Mouse (Mus musculus) limb, embryonic 14.5 days (tissue): ENCODE results near the gene Slco2b1. TPM values are rescaled to one million over a fixed set of nuclear protein-coding genes. Genes with fewer than 3 reads are reported as not detected.
"Not testable (repeated sequence)": the region's sequence is repeated elsewhere in the genome, so short reads cannot be mapped to it uniquely, and the experiment has no call there.

Experiments
- ATAC-seq: fragments of 200-750 bp; cut with Nextera tagmentation; 2 replicates; pipeline ENCODE4 v1.8.0; 2017; ENCODE audit warnings: low read depth, moderate number of reproducible peaks, moderate TSS enrichment; ENCODE audit not compliant: low FRiP score
- DNase-seq: peaks from one replicate; pipeline ENCODE4 v3.0.0-alpha.2; 2015; ENCODE audit warnings: low spot score
- H3K27ac ChIP-seq: fragments of 300-500 bp; sonication (generic); replicated peaks from 2 replicates; pipeline ENCODE4 v1.5.1; 2014; ENCODE audit warnings: low read depth, mild to moderate bottlenecking, low read length, moderate library complexity, mixed read lengths
- H3K27me3 ChIP-seq: fragments of 300-500 bp; sonication (generic); 2 replicates; pipeline ENCODE4 v1.6.1; 2014; ENCODE audit warnings: low read length, mixed read lengths; ENCODE audit not compliant: control insufficient read depth, insufficient read depth
- H3K36me3 ChIP-seq: fragments of 300-500 bp; sonication (generic); 2 replicates; pipeline ENCODE4 v1.6.1; 2014; ENCODE audit warnings: mild to moderate bottlenecking, low read length, moderate library complexity, mixed read lengths; ENCODE audit not compliant: control insufficient read depth, insufficient read depth
- H3K4me1 ChIP-seq: fragments of 300-500 bp; sonication (generic); 2 replicates; pipeline ENCODE4 v1.6.1; 2014; ENCODE audit warnings: antibody characterized with exemption, low read length, mixed read lengths; ENCODE audit not compliant: control insufficient read depth, insufficient read depth
- H3K4me2 ChIP-seq: fragments of 300-500 bp; sonication (generic); replicated peaks from 2 replicates; pipeline ENCODE4 v1.6.1; 2014; ENCODE audit warnings: low read depth, mild to moderate bottlenecking, low read length, moderate library complexity; ENCODE audit not compliant: severe bottlenecking
- H3K4me3 ChIP-seq: fragments of 300-500 bp; sonication (generic); replicated peaks from 2 replicates; pipeline ENCODE4 v1.5.1; 2014; ENCODE audit warnings: low read length
- H3K9ac ChIP-seq: fragments of 300-500 bp; sonication (generic); 2 replicates; pipeline ENCODE4 v1.6.1; 2014; ENCODE audit warnings: mild to moderate bottlenecking, low read depth, low read length, moderate library complexity; ENCODE audit not compliant: severe bottlenecking
- H3K9me3 ChIP-seq: fragments of 300-500 bp; sonication (generic); 2 replicates; pipeline ENCODE4 v1.6.1; 2016; ENCODE audit warnings: low read length; ENCODE audit not compliant: control insufficient read depth
- POLR2A ChIP-seq: fragments of 200-500 bp; IDR thresholded peaks from 2 replicates; pipeline ENCODE4 v1.8.0; 2012; ENCODE audit warnings: inconsistent platforms, mild to moderate bottlenecking, moderate library complexity, borderline replicate concordance; ENCODE audit not compliant: insufficient read depth, insufficient read length; ENCODE audit errors: extremely low read depth
- WGBS: fragments of 180-500 bp; shearing (Covaris S2); extraction: QIAGEN DNeasy Blood & Tissue Kit; methylation state at CpG from one replicate; pipeline ENCODE4 v1.1.7; 2014; 5-methylcytosine and 5-hydroxymethylcytosine counted together
- polyA plus RNA-seq, 2 experiments: library from polyadenylated mRNA; depleted of rRNA in 1 of 2; stranded (reverse) in 1 of 2; unstranded in 1 of 2; fragments of >200 nt; fragmentation: Nextera tagmentation in 1 of 2; extraction: Ambion mirVana in 1 of 2; gene quantifications; 2 replicates each; pipeline versions ENCODE4 v1.2.1 to v1.2.3; 2012 to 2014

The Slco2b1 gene
- polyA plus RNA-seq, 2 experiments: 3.2 to 4.7 TPM

GRCm38 (mm10) chr7:99699709-99700151, 11.4 kb downstream of the Slco2b1 start:
- WGBS: 52% methylated on average over 3 of the region's 3 CpGs
- no peak overlapping the region for H3K4me2 ChIP-seq
- DNase-seq: no peak
- H3K27me3 ChIP-seq: no peaks in the 10 kb centered on the region
- no peaks in the 10 kb centered on the region for H3K9me3 ChIP-seq
- H3K27ac ChIP-seq: no peak overlapping the region
- TF ChIP-seq POLR2A: no peak
- no peak for ATAC-seq
- no peaks in the 10 kb centered on the region for H3K36me3 ChIP-seq
- no peak overlapping the region for H3K4me3 ChIP-seq
- H3K9ac ChIP-seq: no peak overlapping the region
- no peaks in the 10 kb centered on the region; the same call in 1 of the 2 replicates for H3K4me1 ChIP-seq

- Histone ChIP-seq H3K9ac (no peak overlapping the region), H3K27me3 (no peaks in the 10 kb centered on the region), H3K4me2 (no peak overlapping the region), H3K36me3 (no peaks in the 10 kb centered on the region), H3K27ac (no peak overlapping the region), H3K4me1 (no peaks in the 10 kb centered on the region; the same call in 1 of the 2 replicates), H3K9me3 (no peaks in the 10 kb centered on the region), H3K4me3 (no peak overlapping the region)
- no peak for TF ChIP-seq POLR2A
- ATAC-seq: no peak
- no peak for DNase-seq
- WGBS: 34% methylated on average over 3 of the region's 3 CpGs
Observed at GRCm38 (mm10) chr7:99699106-99699505, 12.0 kb downstream of the Slco2b1 start.

DNA sequence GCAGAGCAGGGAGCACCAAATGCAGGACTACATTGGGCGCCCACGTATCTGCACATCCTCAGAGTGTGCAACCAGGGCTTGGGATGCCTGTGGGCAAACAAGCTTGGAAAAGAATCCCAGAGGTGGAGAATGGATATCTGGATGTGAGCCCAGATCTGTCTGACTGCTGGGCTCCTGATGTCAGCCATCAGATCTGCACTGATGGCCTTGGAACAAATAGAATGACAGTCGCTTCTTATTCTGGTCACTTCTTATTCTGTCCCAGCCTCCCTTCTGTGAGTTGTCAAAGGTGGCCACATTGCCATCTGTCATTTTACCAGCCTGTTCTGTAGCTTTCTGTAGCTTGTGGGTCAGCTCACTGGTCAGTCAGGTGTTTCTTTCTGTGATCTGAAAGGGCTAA, 12.6 kb downstream of the Slco2b1 start:
- Histone ChIP-seq H3K9me3 (no peaks in the 10 kb centered on the region), H3K4me2 (no peak overlapping the region), H3K4me3 (no peak overlapping the region), H3K36me3 (no peaks in the 10 kb centered on the region), H3K4me1 (no peaks in the 10 kb centered on the region; the same call in 1 of the 2 replicates), H3K27ac (no peak overlapping the region), H3K9ac (no peak overlapping the region), H3K27me3 (no peaks in the 10 kb centered on the region)
- DNase-seq (no peak), ATAC-seq (no peak)
- TF ChIP-seq POLR2A: no peak
- WGBS: 87% methylated on average over 3 of the region's 3 CpGs

GRCm38 (mm10) chr7:99695471-99696057, 15.6 kb downstream of the Slco2b1 start:
- Histone ChIP-seq H3K4me3 (no peak overlapping the region), H3K36me3 (no peaks in the 10 kb centered on the region), H3K4me2 (no peak overlapping the region), H3K9ac (no peak overlapping the region), H3K4me1 (no peaks in the 10 kb centered on the region; the same call in 1 of the 2 replicates), H3K27me3 (no peaks in the 10 kb centered on the region), H3K27ac (no peak overlapping the region), H3K9me3 (no peaks in the 10 kb centered on the region)
- no peak for ATAC-seq
- 86% methylated on average over 8 of the region's 8 CpGs for WGBS
- DNase-seq: no peak
- no peak for TF ChIP-seq POLR2A

GRCm38 (mm10) chr7:99694424-99694823, 16.7 kb downstream of the Slco2b1 start:
- not testable (repeated sequence) for H3K4me2 ChIP-seq, H3K4me1 ChIP-seq, H3K9ac ChIP-seq, H3K27me3 ChIP-seq, H3K36me3 ChIP-seq, DNase-seq, ATAC-seq, H3K4me3 ChIP-seq, H3K27ac ChIP-seq, H3K9me3 ChIP-seq
- WGBS: 61% methylated on average over 4 of the region's 5 CpGs
